Mouse (Mus musculus) lung, adult 18-20 months (tissue): ENCODE data around the gene Rgs3.
A peak's percentile ranks its signal among the peaks of the same experiment; 100 is the strongest.

ENCODE experiments used
- DNase-seq, 2 experiments: peaks; one replicate each; pipeline ENCODE4 v3.0.0; 2022; ENCODE audit warnings: mixed read lengths in 2 of 2

Gene Rgs3

DNA sequence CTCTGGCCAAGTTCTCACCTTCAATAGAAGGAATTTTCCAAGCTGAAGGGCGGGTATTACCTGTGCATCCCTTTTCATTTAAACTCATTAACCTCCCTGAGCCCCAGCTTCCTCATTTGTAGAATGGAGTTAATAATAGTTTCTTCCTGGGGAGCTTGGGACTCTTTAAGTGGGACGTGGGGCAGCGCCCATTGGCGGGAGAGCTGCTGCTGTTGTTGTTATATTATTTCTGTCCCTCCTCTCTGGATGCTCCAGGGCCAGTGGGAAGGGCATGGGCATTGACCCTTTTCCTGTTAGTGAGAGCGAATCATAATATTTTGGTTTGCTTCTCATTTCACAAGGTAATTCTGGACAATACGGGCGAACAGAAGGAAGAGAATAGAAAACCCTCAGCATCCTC, 47.3 kb downstream of the Rgs3 start:
- no peak for DNase-seq

DNA sequence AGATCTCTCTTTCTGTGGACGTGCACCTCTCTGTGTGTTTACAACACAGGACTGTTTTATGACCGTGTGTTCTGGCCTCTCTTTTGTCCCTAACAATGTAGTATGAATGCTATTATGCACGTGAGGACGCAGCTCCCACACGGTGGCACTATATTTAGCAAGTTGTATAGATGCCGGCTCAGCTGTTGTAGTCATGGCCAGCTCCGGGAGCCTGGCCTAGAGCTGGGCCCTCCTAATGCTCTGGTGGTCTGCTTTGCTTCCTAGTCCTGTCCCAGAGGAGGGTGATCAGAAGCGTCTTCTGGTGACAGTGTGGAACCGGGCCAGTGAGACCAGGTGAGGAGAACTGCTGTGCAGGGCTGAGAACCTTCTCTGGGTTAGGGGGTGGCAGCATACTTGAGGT, 47.7 kb downstream of the Rgs3 start:
- no peak for DNase-seq

GRCm38 (mm10) chr4:62607805-62608204, 48.2 kb downstream of the Rgs3 start:
- no peak for DNase-seq

- DNase-seq = no peak
These were observed 49.7 kb downstream of the Rgs3 start for GRCm38 (mm10) chr4:62609333-62609732.

- DNase-seq = no peak
These were observed 50.6 kb downstream of the Rgs3 start for GRCm38 (mm10) chr4:62610142-62610675.

DNA sequence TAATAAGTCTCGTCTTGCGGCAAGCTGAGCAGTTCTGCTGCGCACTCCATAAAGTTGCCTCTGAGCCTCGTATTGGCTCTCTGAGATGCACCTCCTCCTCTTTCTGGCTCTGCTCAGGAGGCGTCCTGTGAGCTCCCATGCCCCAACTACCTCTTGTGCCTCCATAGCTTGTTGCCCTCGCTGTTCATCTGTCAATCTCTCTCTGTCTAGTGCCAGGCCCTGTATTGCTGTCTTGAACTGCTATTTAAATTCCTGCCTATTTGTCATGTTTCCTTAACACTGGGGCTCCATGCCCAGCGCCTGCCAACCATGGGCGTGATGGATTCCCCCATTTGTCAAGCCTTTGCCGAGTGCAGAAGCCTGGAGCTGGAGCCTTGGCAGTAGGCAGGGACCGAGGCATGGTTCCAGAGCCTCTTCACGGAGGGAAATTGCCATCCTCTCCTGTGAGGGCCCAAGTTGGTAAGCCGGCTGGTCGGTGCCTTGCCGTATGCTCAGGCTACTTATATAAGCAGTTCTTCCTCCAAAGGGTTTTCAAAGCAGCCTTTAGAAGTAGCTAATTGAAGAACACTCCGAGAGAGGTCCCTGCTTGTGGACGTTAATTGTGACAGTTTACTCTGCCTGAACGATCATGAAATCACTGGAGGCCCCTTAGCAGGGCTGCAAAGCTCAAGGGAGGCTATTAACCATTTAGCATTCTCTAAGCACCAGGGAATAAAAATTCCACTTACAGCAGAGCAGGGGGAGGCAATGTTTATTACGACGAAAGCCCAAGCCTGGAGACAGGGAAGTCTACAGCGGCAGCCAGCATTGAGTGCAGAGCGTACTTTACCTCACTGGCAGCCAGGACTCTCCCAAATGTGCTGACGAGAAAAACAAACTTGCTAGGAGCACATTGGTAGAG, 53.2 kb downstream of the Rgs3 start:
- peak; percentile 66 to 70 for DNase-seq

DNA sequence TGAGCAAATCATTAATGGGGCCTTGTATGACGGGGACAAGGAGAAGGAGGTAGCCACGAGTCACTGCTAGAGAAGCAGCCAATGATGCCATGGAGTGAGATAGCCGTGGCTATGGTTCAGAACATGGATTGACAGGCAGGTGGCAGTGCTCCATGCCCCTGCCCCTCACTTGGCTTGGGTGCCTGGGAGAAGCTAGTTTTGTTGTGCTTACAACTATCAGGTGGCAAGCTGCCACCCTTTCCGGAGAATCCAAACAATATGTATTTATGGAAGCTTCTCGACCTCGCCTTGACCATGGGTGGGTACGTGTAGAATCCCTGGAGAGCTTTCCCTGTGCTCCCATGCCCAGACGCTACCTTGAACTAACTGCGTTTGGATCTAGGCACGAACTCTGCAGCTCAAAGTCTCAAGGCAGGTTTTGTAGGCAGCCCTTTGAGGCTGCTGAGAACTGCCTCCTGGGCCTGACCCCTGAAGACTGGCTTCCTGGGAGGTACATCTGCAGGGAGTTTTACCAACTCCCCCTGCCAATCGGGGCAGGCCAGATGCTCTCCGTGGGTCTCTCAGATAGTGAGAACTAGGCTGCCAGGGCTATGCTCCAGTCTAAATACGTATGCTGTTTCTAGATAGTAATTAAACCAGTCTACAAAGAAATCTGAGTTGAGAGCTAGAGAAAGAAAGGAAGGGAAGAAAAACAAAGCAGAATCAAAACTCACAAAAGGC, 54.2 kb downstream of the Rgs3 start:
- DNase-seq = peak; percentile 50 to 79

GRCm38 (mm10) chr4:62617856-62618440, 58.3 kb downstream of the Rgs3 start:
- DNase-seq = no peak

DNA sequence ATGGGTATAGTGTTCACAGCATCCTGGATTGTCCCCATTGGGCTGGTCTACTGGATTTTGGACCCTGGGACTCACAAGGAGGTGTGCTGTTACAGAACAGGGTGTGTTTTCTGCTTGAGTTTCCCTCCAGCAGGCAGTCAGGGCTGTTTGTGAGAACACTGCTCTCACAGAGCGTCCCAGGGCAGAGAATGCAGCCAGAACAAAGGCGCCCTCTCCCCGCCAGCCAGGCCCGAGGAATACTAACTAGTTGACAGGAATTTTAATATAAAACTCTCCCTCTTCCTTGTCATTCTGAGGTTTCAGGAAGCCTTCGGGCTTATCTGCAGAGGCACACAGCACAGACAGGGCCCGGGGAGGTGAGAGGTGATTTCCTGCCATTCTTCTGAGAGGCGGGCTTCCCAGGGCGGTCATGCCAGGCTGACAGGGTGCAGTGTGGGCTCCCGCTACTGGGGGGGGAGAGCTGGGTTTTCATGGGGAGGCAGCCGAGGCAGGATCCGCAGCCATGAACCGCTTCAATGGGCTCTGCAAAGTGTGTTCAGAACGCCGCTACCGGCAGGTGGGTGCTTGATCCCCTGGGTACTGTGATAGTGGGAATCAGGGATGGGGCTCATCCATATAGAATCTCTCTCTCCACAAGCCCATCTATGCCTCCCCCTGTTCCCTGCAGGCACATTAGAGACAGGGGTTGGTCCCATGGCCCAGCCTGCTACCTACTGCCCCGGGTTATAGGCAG, 59.8 kb downstream of the Rgs3 start:
- DNase-seq = peak; percentile 82 to 84

DNA sequence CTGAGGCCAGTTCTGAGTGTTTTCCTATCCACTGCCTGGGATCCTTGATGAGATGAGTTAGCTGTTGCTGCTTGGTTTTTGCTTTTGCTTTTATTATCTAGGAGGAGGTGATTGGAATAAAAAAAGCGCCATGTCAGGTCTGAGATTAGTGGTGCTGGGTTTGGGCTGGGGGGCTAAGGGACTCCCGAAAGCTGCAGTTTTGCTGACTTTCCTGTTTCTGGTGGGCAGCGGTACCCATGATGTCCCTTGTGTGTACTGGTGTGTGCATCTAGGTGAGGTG, 60.3 kb downstream of the Rgs3 start:
- no peak for DNase-seq

DNA sequence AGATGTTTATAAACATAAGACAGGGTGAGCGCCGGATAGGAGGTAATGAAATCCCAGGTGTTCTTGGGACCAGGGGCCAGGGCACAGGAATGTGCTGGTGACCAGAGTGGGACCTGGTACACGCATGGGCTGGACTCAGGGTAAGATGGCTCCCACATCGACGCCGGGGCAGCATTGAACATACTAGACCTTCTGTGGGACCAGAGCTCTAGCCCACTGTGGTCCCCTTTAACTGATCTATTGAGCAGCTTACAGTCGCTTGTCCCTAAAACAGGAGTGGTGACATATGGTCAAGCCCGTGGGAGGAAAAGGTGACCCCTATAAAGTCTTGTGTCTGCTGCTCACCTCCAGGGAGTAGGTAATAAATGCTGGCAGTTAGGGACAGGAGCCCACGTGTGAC, 61.5 kb downstream of the Rgs3 start:
- no peak for DNase-seq

GRCm38 (mm10) chr4:62621880-62622675, 62.4 kb downstream of the Rgs3 start:
- DNase-seq = no peak

- no peak for DNase-seq
These were observed 63.8 kb downstream of the Rgs3 start for GRCm38 (mm10) chr4:62623251-62624015.

DNA sequence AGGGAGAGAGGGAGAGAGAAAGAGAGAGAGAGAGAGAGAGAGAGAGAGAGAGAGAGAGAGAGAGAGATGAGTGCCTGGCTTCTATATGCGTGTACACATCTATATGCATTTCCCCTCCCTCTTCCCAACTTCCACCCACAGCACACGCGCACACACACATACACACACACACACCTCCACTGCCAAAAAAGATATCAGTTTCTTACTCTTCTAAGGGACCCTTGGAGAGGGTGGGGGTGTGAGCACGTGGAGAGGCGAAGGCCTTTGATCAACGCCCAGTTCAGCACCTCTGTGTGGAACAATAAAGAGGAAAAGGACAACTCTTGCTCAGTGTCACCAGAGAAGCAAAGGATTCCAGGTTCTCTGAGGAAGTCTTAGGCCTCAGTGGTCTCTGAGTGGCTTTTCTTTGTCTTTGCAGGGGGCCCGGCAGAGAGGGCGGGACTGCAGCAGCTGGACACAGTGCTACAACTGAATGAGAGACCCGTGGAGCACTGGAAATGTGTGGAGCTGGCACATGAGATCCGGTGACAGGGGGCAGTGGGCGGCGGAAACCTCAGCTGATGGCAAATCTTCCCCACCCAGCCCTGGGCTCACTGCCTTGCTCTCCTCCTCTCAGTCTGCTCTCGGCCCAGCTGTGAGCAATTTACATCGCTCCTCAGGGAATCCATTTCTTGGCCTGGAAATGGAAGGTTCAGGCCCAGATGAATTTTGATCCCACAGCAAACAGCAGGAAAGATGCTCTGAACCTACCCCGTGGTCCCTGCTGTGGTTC, 65.2 kb downstream of the Rgs3 start:
- DNase-seq = no peak

- DNase-seq = no peak
These were observed 65.9 kb downstream of the Rgs3 start for GRCm38 (mm10) chr4:62625451-62626061.

DNA sequence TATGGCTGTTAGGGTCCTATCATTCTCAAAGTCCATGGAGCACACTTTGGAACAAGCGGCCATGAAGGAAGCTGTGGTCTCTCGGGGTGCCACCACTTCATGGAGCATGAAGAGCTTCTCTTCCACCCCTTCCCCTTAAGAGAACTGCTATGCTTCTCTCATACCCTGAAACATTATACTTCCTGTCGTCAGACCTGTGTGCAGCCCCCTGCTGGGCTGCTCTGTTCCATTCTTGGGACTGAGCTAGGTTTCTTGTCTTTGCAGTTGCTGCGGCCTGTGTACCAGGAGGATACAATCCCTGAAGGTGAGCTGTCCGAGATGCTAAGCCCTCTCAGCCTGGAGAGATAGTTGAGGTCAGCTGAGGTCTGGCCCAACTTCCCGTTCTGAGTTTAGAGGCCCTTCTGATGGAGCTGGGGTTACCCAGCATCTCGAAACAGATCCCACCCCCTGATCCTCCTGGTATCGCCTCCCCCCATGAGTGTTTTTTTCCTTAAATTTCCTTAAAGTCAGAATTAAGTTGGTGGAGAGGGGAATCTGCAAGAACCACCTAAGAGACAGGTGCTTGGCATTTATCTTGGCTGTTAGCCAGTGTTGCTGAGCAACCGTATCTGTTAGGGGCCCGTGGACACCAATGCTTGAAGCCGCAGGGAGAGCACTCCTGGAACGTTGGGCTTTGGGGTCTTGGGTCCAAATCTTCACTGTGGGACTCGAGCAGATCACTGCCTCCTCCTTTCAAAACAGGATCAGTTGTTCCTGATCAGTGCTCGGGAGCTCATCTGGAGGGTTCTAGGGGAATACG, 66.8 kb downstream of the Rgs3 start:
- DNase-seq = no peak

- DNase-seq = no peak
These were observed 67.7 kb downstream of the Rgs3 start for GRCm38 (mm10) chr4:62627331-62627730.

DNA sequence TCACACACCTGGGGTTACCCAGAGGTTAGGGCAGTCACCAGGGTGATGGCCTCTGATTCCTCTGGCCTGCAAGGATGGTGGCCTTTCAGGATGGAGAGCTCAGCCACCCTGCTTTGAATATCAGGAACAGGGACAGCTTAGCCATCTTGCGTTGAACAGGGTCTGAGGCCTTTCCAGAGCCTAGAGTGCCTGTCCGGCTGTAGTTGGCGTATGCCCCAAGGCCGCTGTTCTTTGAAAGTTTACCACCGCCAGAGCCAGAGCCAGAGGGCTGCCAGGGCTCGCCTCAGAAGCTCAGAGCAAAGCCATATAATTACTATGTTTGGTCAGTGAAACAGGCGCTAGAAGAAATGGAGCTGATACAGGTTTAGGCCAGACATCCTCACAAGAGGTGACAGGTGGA, 68.9 kb downstream of the Rgs3 start:
- no peak for DNase-seq

- no peak for DNase-seq
These were observed 69.8 kb downstream of the Rgs3 start for GRCm38 (mm10) chr4:62629461-62629860.
